Comparison of ENCODE assay signal across 23 mouse cellular contexts in genomic region chr6:109371931-109372330, GRCm38 (mm10).
DNase-seq lines count a peak whose midpoint lies in the region; ATAC-seq lines count a peak whose summit lies in the region.
"Had no signal": no experiment of that assay in that cellular context is flagged by ENCODE, and none has a peak within 500 bp of the region (broad histone marks: within the 10 kb centered on the region; RNA-seq: fewer than 3 reads in every experiment).

No protein-coding gene starts in this region.

- no peak overlapping the region for H3K27ac ChIP-seq in kidney, embryonic 15.5 days
- H3K27ac ChIP-seq: embryonic facial prominence, embryonic 13.5 days; forebrain, embryonic 12.5 days; heart, adult 2 months; heart, embryonic 15.5 days; hindbrain, embryonic 14.5 days had no signal

- DNase-seq in embryo, embryonic 10.5 days (ENCODE audit: low spot score): peak; percentile 11
- DNase-seq in embryo, embryonic 9.5 days (ENCODE audit: extremely low spot score): no peak
- DNase-seq in kidney, adult 9 months: no peak
- peak; percentile 16 for DNase-seq in hindlimb bud, embryonic 11.5 days (ENCODE audit: extremely low spot score, low read depth, low spot score)
- DNase-seq in retina, embryonic 14.5 days (ENCODE audit: low spot score): peak; percentile 38
- DNase-seq in cerebellum, adult 9-11 months: no peak
- DNase-seq: adrenal gland, postnatal 14 days; cerebellum, adult 11-12 months; cerebellum, adult 9-10 months; cerebellum, postnatal 36 days; gastrocnemius, postnatal 14 days; heart, adult 2 months; heart, postnatal 14 days had no signal

- WGBS in kidney, embryonic 15.5 days: 21% methylated on average over 3 of the region's 3 CpGs

- no peak overlapping the region for H3K9ac ChIP-seq in kidney, embryonic 15.5 days
- H3K9ac ChIP-seq: embryonic facial prominence, embryonic 13.5 days; forebrain, embryonic 12.5 days; heart, embryonic 15.5 days; hindbrain, embryonic 14.5 days had no signal

- H3K9me3 ChIP-seq in kidney, embryonic 15.5 days (replicated peaks): no peaks in the 10 kb centered on the region
- H3K9me3 ChIP-seq: embryonic facial prominence, embryonic 13.5 days; forebrain, embryonic 12.5 days; heart, embryonic 15.5 days had no signal

- no peaks in the 10 kb centered on the region for H3K27me3 ChIP-seq in kidney, embryonic 15.5 days
- H3K27me3 ChIP-seq: embryonic facial prominence, embryonic 13.5 days; forebrain, embryonic 12.5 days; heart, embryonic 15.5 days; Patski had no signal

- no peaks in the 10 kb centered on the region for H3K4me1 ChIP-seq in kidney, embryonic 15.5 days
- H3K4me1 ChIP-seq: embryonic facial prominence, embryonic 13.5 days; forebrain, embryonic 12.5 days; heart, embryonic 15.5 days had no signal

- H3K4me2 ChIP-seq in kidney, embryonic 15.5 days: no peak overlapping the region
- H3K4me2 ChIP-seq: embryonic facial prominence, embryonic 13.5 days; forebrain, embryonic 12.5 days; heart, embryonic 11.5 days; heart, embryonic 15.5 days; hindbrain, embryonic 14.5 days had no signal

- H3K36me3 ChIP-seq in kidney, embryonic 15.5 days: no peaks in the 10 kb centered on the region
- H3K36me3 ChIP-seq: embryonic facial prominence, embryonic 13.5 days; forebrain, embryonic 12.5 days; heart, embryonic 15.5 days had no signal

- ATAC-seq in kidney, embryonic 15.5 days (replicated peaks; ENCODE audit: low FRiP score): peak; percentile 56; the same call in 1 of the 2 replicates
- ATAC-seq in megakaryocyte progenitor cell, adult 5-6 weeks (replicated peaks; ENCODE audit: poor library complexity): no peak
- ATAC-seq: activated CD4-positive, CD25-positive, alpha-beta regulatory T cell, adult 4 months; forebrain, embryonic 16.5 days; Patski had no signal

- no peak overlapping the region for H3K4me3 ChIP-seq in kidney, embryonic 15.5 days (replicated peaks)
- H3K4me3 ChIP-seq: embryonic facial prominence, embryonic 13.5 days; forebrain, embryonic 12.5 days; heart, adult 2 months; heart, embryonic 15.5 days had no signal

Comparison
In these comparisons a context has a peak if more than half of its experiments do, and no peak if none do; other contexts are left out.
1. DNase-seq: peak in embryo, embryonic 10.5 days (single experiment), hindlimb bud, embryonic 11.5 days (single experiment) and retina, embryonic 14.5 days (single experiment); none in embryo, embryonic 9.5 days (single experiment), kidney, adult 9 months (single experiment) and cerebellum, adult 9-11 months (single experiment).